Mouse (Mus musculus) CH12.LX (cell line): ENCODE measurements around the gene Sec22c. TPM values are rescaled to one million over a fixed set of nuclear protein-coding genes. Genes with fewer than 3 reads are reported as not detected.

Experiments used
- DNase-seq: peaks from one replicate; pipeline ENCODE4 v3.0.0-alpha.2; 2013; ENCODE audit errors: extremely low read depth
- H3K27ac ChIP-seq: 2 replicates; pipeline ENCODE4 v1.5.1; 2012; ENCODE audit warnings: low read depth, mild to moderate bottlenecking, control low read depth, moderate library complexity; ENCODE audit not compliant: insufficient read depth
- H3K27me3 ChIP-seq: replicated peaks from 2 replicates; pipeline ENCODE3; 2012; ENCODE audit warnings: inconsistent platforms
- H3K36me3 ChIP-seq, 2 experiments: replicated peaks in 1 of 2; 2 replicates each; pipeline versions ENCODE3 to v1.6.1; 2012; ENCODE audit warnings: inconsistent platforms in 1 of 2, low read length in 1 of 2, mild to moderate bottlenecking in 1 of 2, mixed read lengths in 1 of 2, moderate library complexity in 1 of 2; ENCODE audit not compliant: control insufficient read depth in 1 of 2, insufficient read depth in 1 of 2
- H3K4me1 ChIP-seq, 2 experiments: 2 replicates each; pipeline ENCODE4 v1.6.1; 2012; ENCODE audit warnings: inconsistent platforms in 1 of 2, moderate library complexity in 1 of 2; ENCODE audit not compliant: insufficient read depth in 2 of 2, control insufficient read depth in 1 of 2
- H3K4me2 ChIP-seq: 2 replicates; pipeline ENCODE4 v1.6.1; 2012; ENCODE audit warnings: low read depth, mild to moderate bottlenecking, control low read depth; ENCODE audit not compliant: poor library complexity, insufficient read depth, severe bottlenecking
- H3K4me3 ChIP-seq, 3 experiments: fragments of 150-350 bp in 1 of 3; sonication (generic) in 1 of 3; replicated peaks in 1 of 3; 2 replicates each; pipeline versions ENCODE3 to v1.5.1; 2011 to 2012; ENCODE audit warnings: low read depth in 2 of 3, low read length in 2 of 3, mild to moderate bottlenecking in 2 of 3, moderate library complexity in 2 of 3, control low read depth in 1 of 3, improper control_type of control experiment in 1 of 3, inconsistent platforms in 1 of 3, mixed read lengths in 1 of 3; ENCODE audit not compliant: poor library complexity in 1 of 3
- H3K79me2 ChIP-seq: replicated peaks from 2 replicates; pipeline ENCODE4 v1.6.1; 2012; ENCODE audit warnings: mild to moderate bottlenecking, moderate library complexity; ENCODE audit not compliant: control insufficient read depth, poor library complexity, insufficient read depth, severe bottlenecking; ENCODE audit errors: extremely low read depth
- H3K9ac ChIP-seq: 2 replicates; pipeline ENCODE4 v1.6.1; 2012; ENCODE audit warnings: low read depth, mild to moderate bottlenecking, control low read depth, moderate library complexity; ENCODE audit not compliant: insufficient read depth
- H3K9me3 ChIP-seq: replicated peaks from 2 replicates; pipeline ENCODE3; 2012; ENCODE audit warnings: low read length, inconsistent platforms, mixed read lengths
- BHLHE40 ChIP-seq: IDR thresholded peaks from 2 replicates; pipeline ENCODE4 v1.6.1; 2011; ENCODE audit warnings: mild to moderate bottlenecking, low read depth, low read length, improper control_type of control experiment
- CHD1 ChIP-seq: IDR thresholded peaks from 2 replicates; pipeline ENCODE4 v1.6.1; 2012; ENCODE audit warnings: low read depth, low read length, improper control_type of control experiment, inconsistent platforms
- CHD2 ChIP-seq: IDR thresholded peaks from 2 replicates; pipeline ENCODE4 v1.6.1; 2011; ENCODE audit warnings: low read length, improper control_type of control experiment
- CTCF ChIP-seq, 2 experiments: IDR thresholded peaks in 1 of 2; conservative IDR thresholded peaks in 1 of 2; 2 replicates each; pipeline ENCODE4 v1.5.1; 2011 to 2012; ENCODE audit warnings: low read depth in 2 of 2, low read length in 2 of 2, improper control_type of control experiment in 1 of 2, inconsistent platforms in 1 of 2, mild to moderate bottlenecking in 1 of 2, moderate library complexity in 1 of 2
- E2F4 ChIP-seq: IDR thresholded peaks from 2 replicates; pipeline ENCODE4 v1.6.1; 2011; ENCODE audit warnings: low read depth, low read length, improper control_type of control experiment; ENCODE audit not compliant: insufficient replicate concordance
- ELF1 ChIP-seq: IDR thresholded peaks from 2 replicates; pipeline ENCODE4 v1.6.1; 2014; ENCODE audit warnings: low read depth, mild to moderate bottlenecking, inconsistent platforms, low read length, improper control_type of control experiment
- EP300 ChIP-seq: IDR thresholded peaks from 2 replicates; pipeline ENCODE4 v1.6.1; 2011; ENCODE audit warnings: low read length, improper control_type of control experiment
- ETS1 ChIP-seq: conservative IDR thresholded peaks from 2 replicates; pipeline ENCODE4 v1.6.1; 2012; ENCODE audit warnings: low read depth, mild to moderate bottlenecking, inconsistent platforms, low read length, improper control_type of control experiment, moderate library complexity
- GABPA ChIP-seq: IDR thresholded peaks from 2 replicates; pipeline ENCODE4 v1.6.1; 2012; ENCODE audit warnings: low read depth, low read length, improper control_type of control experiment, inconsistent platforms; ENCODE audit not compliant: insufficient replicate concordance
- HCFC1 ChIP-seq: IDR thresholded peaks from 2 replicates; pipeline ENCODE4 v1.6.1; 2012; ENCODE audit warnings: low read depth, mild to moderate bottlenecking, inconsistent platforms, low read length, improper control_type of control experiment
- IRF4 ChIP-seq: IDR thresholded peaks from 2 replicates; pipeline ENCODE4 v1.6.1; 2014; ENCODE audit warnings: low read depth, mild to moderate bottlenecking, inconsistent platforms, low read length, improper control_type of control experiment
- JUN ChIP-seq: IDR thresholded peaks from 2 replicates; pipeline ENCODE4 v1.6.1; 2011; ENCODE audit warnings: low read depth, mild to moderate bottlenecking, low read length, improper control_type of control experiment, moderate library complexity; ENCODE audit not compliant: insufficient read depth
- JUND ChIP-seq: conservative IDR thresholded peaks from 2 replicates; pipeline ENCODE4 v1.6.1; 2011; ENCODE audit warnings: low read depth, low read length, improper control_type of control experiment
- KAT2A ChIP-seq: IDR thresholded peaks from 2 replicates; pipeline ENCODE4 v1.6.1; 2012; ENCODE audit warnings: low read length, improper control_type of control experiment, inconsistent platforms; ENCODE audit not compliant: insufficient replicate concordance
- MAFK ChIP-seq: IDR thresholded peaks from 2 replicates; pipeline ENCODE4 v1.6.1; 2011; ENCODE audit warnings: low read length, improper control_type of control experiment; ENCODE audit not compliant: insufficient replicate concordance
- MAX ChIP-seq: IDR thresholded peaks from 2 replicates; pipeline ENCODE4 v1.6.1; 2011; ENCODE audit warnings: low read length, improper control_type of control experiment
- MAZ ChIP-seq: IDR thresholded peaks from 2 replicates; pipeline ENCODE4 v1.6.1; 2012; ENCODE audit warnings: low read depth, mild to moderate bottlenecking, inconsistent platforms, low read length, improper control_type of control experiment, moderate library complexity
- MEF2A ChIP-seq: IDR thresholded peaks from 2 replicates; pipeline ENCODE4 v1.6.1; 2014; ENCODE audit warnings: low read depth, mild to moderate bottlenecking, inconsistent platforms, low read length, improper control_type of control experiment, borderline replicate concordance
- MXI1 ChIP-seq: IDR thresholded peaks from 2 replicates; pipeline ENCODE4 v1.6.1; 2011; ENCODE audit warnings: mild to moderate bottlenecking, low read depth, low read length, improper control_type of control experiment
- MYC ChIP-seq: IDR thresholded peaks from 2 replicates; pipeline ENCODE4 v1.6.1; 2011; ENCODE audit warnings: low read depth, mild to moderate bottlenecking, improper control_type of control experiment, low read length
- NELFE ChIP-seq: IDR thresholded peaks from 2 replicates; pipeline ENCODE4 v1.6.1; 2011; ENCODE audit warnings: low read depth, low read length, improper control_type of control experiment
- NRF1 ChIP-seq: IDR thresholded peaks from 2 replicates; pipeline ENCODE4 v1.6.1; 2014; ENCODE audit warnings: low read depth, mild to moderate bottlenecking, inconsistent platforms, low read length, improper control_type of control experiment, moderate library complexity
- PAX5 ChIP-seq: IDR thresholded peaks from 2 replicates; pipeline ENCODE4 v1.6.1; 2012; ENCODE audit warnings: low read length, inconsistent platforms, mixed read lengths
- POLR2A ChIP-seq: IDR thresholded peaks from 2 replicates; pipeline ENCODE4 v1.6.1; 2011; ENCODE audit warnings: low read depth, mild to moderate bottlenecking, improper control_type of control experiment, low read length
- POLR2AphosphoS2 ChIP-seq: IDR thresholded peaks from 2 replicates; pipeline ENCODE4 v1.6.1; 2011; ENCODE audit warnings: low read depth, low read length, improper control_type of control experiment
- RAD21 ChIP-seq: IDR thresholded peaks from 2 replicates; pipeline ENCODE4 v1.6.1; 2011; ENCODE audit warnings: low read depth, mild to moderate bottlenecking, low read length, improper control_type of control experiment, moderate library complexity
- RCOR1 ChIP-seq: conservative IDR thresholded peaks from 2 replicates; pipeline ENCODE4 v1.6.1; 2012; ENCODE audit warnings: low read depth, mild to moderate bottlenecking, inconsistent platforms, low read length, improper control_type of control experiment
- SIN3A ChIP-seq: IDR thresholded peaks from 2 replicates; pipeline ENCODE4 v1.6.1; 2012; ENCODE audit warnings: low read length, improper control_type of control experiment, inconsistent platforms
- SMC3 ChIP-seq: IDR thresholded peaks from 2 replicates; pipeline ENCODE4 v1.6.1; 2011; ENCODE audit warnings: low read depth, low read length, improper control_type of control experiment
- TBP ChIP-seq: conservative IDR thresholded peaks from 2 replicates; pipeline ENCODE4 v1.6.1; 2011; ENCODE audit warnings: low read depth, low read length, improper control_type of control experiment
- TCF12 ChIP-seq: IDR thresholded peaks from 2 replicates; pipeline ENCODE4 v1.6.1; 2014; ENCODE audit warnings: low read depth, mild to moderate bottlenecking, inconsistent platforms, low read length, improper control_type of control experiment
- UBTF ChIP-seq: IDR thresholded peaks from 2 replicates; pipeline ENCODE4 v1.6.1; 2012; ENCODE audit warnings: low read depth, mild to moderate bottlenecking, inconsistent platforms, low read length, improper control_type of control experiment, moderate library complexity
- USF1 ChIP-seq: IDR thresholded peaks from 2 replicates; pipeline ENCODE4 v1.6.1; 2014; ENCODE audit warnings: low read depth, mild to moderate bottlenecking, inconsistent platforms, low read length, improper control_type of control experiment
- USF2 ChIP-seq: conservative IDR thresholded peaks from 2 replicates; pipeline ENCODE4 v1.6.1; 2011; ENCODE audit warnings: low read depth, low read length, improper control_type of control experiment
- ZC3H11A ChIP-seq: IDR thresholded peaks from 2 replicates; pipeline ENCODE4 v1.6.1; 2012; ENCODE audit warnings: low read depth, mild to moderate bottlenecking, inconsistent platforms, low read length, improper control_type of control experiment
- ZKSCAN1 ChIP-seq: IDR thresholded peaks from 2 replicates; pipeline ENCODE4 v1.6.1; 2012; ENCODE audit warnings: low read depth, inconsistent platforms, low read length, improper control_type of control experiment, borderline replicate concordance
- ZMIZ1 ChIP-seq: IDR thresholded peaks from 2 replicates; pipeline ENCODE4 v1.6.1; 2012; ENCODE audit warnings: low read depth, mild to moderate bottlenecking, inconsistent platforms, low read length, improper control_type of control experiment
- ZNF384 ChIP-seq: IDR thresholded peaks from 2 replicates; pipeline ENCODE4 v1.6.1; 2012; ENCODE audit warnings: low read depth, low read length, improper control_type of control experiment, inconsistent platforms
- dilution Hi-C: fragments of 300-500 bp; cut with MboI; formaldehyde crosslinking; loops from 2 replicates; pipeline ENCODE4 v1.14.3; 2020; ENCODE audit warnings: low sequenced_read_pairs; ENCODE audit not compliant: extremely low pct_unique_long_range_greater_than_20kb, extremely low pct_ligation_motif_present
- in situ Hi-C: fragments of 300-500 bp; cut with MboI; formaldehyde crosslinking; loops from 3 replicates; pipeline ENCODE4 v1.14.3; 2019; ENCODE audit warnings: low sequenced_read_pairs, low pct_ligation_motif_present, low pct_unique_long_range_greater_than_20kb, mixed read lengths
- polyA plus RNA-seq: library from polyadenylated mRNA; unstranded; fragments of >175 nt; gene quantifications from 2 replicates; pipeline ENCODE4 v1.2.1, GENCODE M21; 2012; ENCODE audit warnings: low read depth; ENCODE audit not compliant: insufficient read length
- total RNA-seq, 2 experiments: library from RNA; depleted of rRNA; stranded (reverse); fragments of 300-350 nt in 1 of 2; fragments of >200 nt in 1 of 2; gene quantifications; 2 replicates each; pipeline ENCODE4 v1.2.3; 2012 to 2014

Gene Sec22c
- total and polyA plus RNA-seq, 3 experiments, result 2.4 to 5.7 (median 4.0) TPM

- peaks cover 22% of the 10 kb centered on the region for H3K79me2 ChIP-seq
- H3K27me3 ChIP-seq, result no peaks in the 10 kb centered on the region
- H3K4me2 ChIP-seq, result peak overlapping the region; percentile 78; the same call in 1 of the 2 replicates
- TF ChIP-seq ELF1 (peak; percentile 66), POLR2A (no peak), USF1 (no peak), ZC3H11A (no peak), EP300 (peak; percentile 100), PAX5 (no peak), SIN3A (peak; percentile 98), UBTF (no peak), ZNF384 (peak; percentile 46; the same call in 1 of the 2 replicates), TCF12 (peak; percentile 96), KAT2A (0 out of 2 replicates have a peak, but pooled peaks have one; percentile 31), JUND (peak; percentile 100), TBP (0 out of 2 replicates have a peak, but pooled peaks have one; percentile 62), CHD2 (peak; percentile 91), IRF4 (peak; percentile 100), ZMIZ1 (no peak), SMC3 (peak; percentile 11; the same call in 1 of the 2 replicates), RAD21 (no peak; the same call in 1 of the 2 replicates), MEF2A (peak; percentile 95), JUN (peak; percentile 99), USF2 (no peak), ETS1 (peak; percentile 96), BHLHE40 (peak; percentile 83), RCOR1 (peak; percentile 98), HCFC1 (peak; percentile 41; the same call in 1 of the 2 replicates), CTCF (conservative IDR thresholded peaks at IDR 0.05 in 1 of 2, IDR thresholded peaks at IDR 0.05 in 1 of 2; ENCODE audit: low read depth in 2 of 2, low read length in 2 of 2) (no peak), MAFK (peak; percentile 78), MAX (no peak), GABPA (no peak), MYC (peak; percentile 85), MAZ (peak; percentile 66; the same call in 1 of the 2 replicates), E2F4 (peak; percentile 42; the same call in 1 of the 2 replicates), NELFE (peak; percentile 10; the same call in 1 of the 2 replicates), POLR2AphosphoS2 (peak; percentile 59; the same call in 1 of the 2 replicates), CHD1 (no peak; the same call in none of the 2 replicates), MXI1 (peak; percentile 80), ZKSCAN1 (no peak), NRF1 (no peak)
- 0 out of 2 replicates have a peak overlapping the region, but pooled peaks have one; percentile 19 for H3K9ac ChIP-seq
- H3K9me3 ChIP-seq, result no peaks in the 10 kb centered on the region
- dilution Hi-C loops, result no loop called here
- H3K27ac ChIP-seq, result peak overlapping the region; percentile 73
- H3K36me3 ChIP-seq, result peaks cover 31 to 57% of the 10 kb centered on the region in 2 experiments
- peaks cover 15 to 53% of the 10 kb centered on the region in 2 experiments for H3K4me1 ChIP-seq
- in situ Hi-C loops, result no loop called here
- no peak overlapping the region for H3K4me3 ChIP-seq
- peak; percentile 91 for DNase-seq
These were observed 35.9 kb upstream of the Sec22c start for GRCm38 (mm10) chr9:121741168-121741567.
